ENCODE assay signal across 29 mouse cellular contexts in the genomic region with DNA sequence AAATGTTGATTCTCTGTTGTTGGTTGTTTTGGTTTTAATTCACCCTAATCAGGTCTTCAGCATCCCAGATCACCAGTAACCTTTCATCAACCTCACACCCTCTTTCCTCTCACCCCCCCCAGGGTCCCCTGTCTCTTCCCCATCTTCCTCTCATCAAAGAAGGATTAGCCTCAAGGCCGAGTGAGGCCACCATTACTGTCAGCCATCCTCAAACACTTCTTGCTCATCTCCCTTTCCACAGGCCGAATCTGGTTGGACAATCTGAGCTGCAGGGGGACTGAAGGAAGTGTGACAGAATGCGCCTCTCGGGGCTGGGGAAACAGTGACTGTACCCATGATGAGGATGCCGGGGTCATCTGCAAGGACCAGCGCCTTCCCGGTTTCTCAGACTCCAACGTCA. TPM values are rescaled to one million over a fixed set of nuclear protein-coding genes. Genes with fewer than 3 reads are reported as not detected.
"Had no signal": no experiment of that assay in that cellular context is flagged by ENCODE, and none has a peak within 500 bp of the region (broad histone marks: within the 10 kb centered on the region; RNA-seq: fewer than 3 reads in every experiment).

No protein-coding gene starts in this region.

- ATAC-seq: forebrain, embryonic 13.5 days; forebrain, embryonic 14.5 days; forebrain, embryonic 15.5 days; forebrain, embryonic 16.5 days; forebrain, postnatal 0 days had no signal

- H3K4me2 ChIP-seq: embryonic facial prominence, embryonic 12.5 days; embryonic facial prominence, embryonic 13.5 days; embryonic facial prominence, embryonic 15.5 days; forebrain, embryonic 12.5 days; forebrain, embryonic 13.5 days; forebrain, embryonic 15.5 days had no signal

- H3K4me3 ChIP-seq: embryonic facial prominence, embryonic 10.5 days; embryonic facial prominence, embryonic 12.5 days; embryonic facial prominence, embryonic 13.5 days; embryonic facial prominence, embryonic 15.5 days; erythroblast, embryonic 14.5 days; forebrain, embryonic 10.5 days; forebrain, embryonic 12.5 days; forebrain, embryonic 13.5 days; forebrain, embryonic 15.5 days; gastrocnemius, adult 2 months; heart, adult 2 months had no signal

- DNase-seq: cerebellum, adult 2 months; cerebellum, adult 8-10 months; cerebellum, adult 9-10 months; cerebellum, adult 9-11 months; cerebellum, postnatal 10 days; cerebellum, postnatal 14 days; cerebellum, postnatal 25 days; cerebellum, postnatal 36 days; embryo, embryonic 11 days; forebrain, postnatal 0 days; gastrocnemius, adult 2 months; gastrocnemius, postnatal 10 days; gastrocnemius, postnatal 14 days; gastrocnemius, postnatal 25 days; gastrocnemius, postnatal 36 days; heart, adult 18-20 months; heart, adult 2 months had no signal

- H3K9me3 ChIP-seq: embryonic facial prominence, embryonic 10.5 days; embryonic facial prominence, embryonic 12.5 days; embryonic facial prominence, embryonic 13.5 days; embryonic facial prominence, embryonic 15.5 days; forebrain, embryonic 10.5 days; forebrain, embryonic 12.5 days; forebrain, embryonic 13.5 days; forebrain, embryonic 15.5 days had no signal

- H3K9ac ChIP-seq: embryonic facial prominence, embryonic 12.5 days; embryonic facial prominence, embryonic 13.5 days; embryonic facial prominence, embryonic 15.5 days; forebrain, embryonic 12.5 days; forebrain, embryonic 13.5 days; forebrain, embryonic 15.5 days; forebrain, postnatal 0 days had no signal

- H3K36me3 ChIP-seq: embryonic facial prominence, embryonic 10.5 days; embryonic facial prominence, embryonic 12.5 days; embryonic facial prominence, embryonic 13.5 days; embryonic facial prominence, embryonic 15.5 days; forebrain, embryonic 10.5 days; forebrain, embryonic 12.5 days; forebrain, embryonic 15.5 days had no signal

- H3K27ac ChIP-seq: embryonic facial prominence, embryonic 10.5 days; embryonic facial prominence, embryonic 12.5 days; embryonic facial prominence, embryonic 13.5 days; embryonic facial prominence, embryonic 15.5 days; forebrain, embryonic 10.5 days; forebrain, embryonic 12.5 days; forebrain, embryonic 13.5 days; forebrain, embryonic 15.5 days; gastrocnemius, adult 2 months; heart, adult 2 months had no signal

RNA-seq across cellular contexts. Expression of a gene that starts 20.5 kb away (rescaled TPM):
- total RNA-seq: common myeloid progenitor, adult 5-6 weeks had no signal
